In the genomic region with DNA sequence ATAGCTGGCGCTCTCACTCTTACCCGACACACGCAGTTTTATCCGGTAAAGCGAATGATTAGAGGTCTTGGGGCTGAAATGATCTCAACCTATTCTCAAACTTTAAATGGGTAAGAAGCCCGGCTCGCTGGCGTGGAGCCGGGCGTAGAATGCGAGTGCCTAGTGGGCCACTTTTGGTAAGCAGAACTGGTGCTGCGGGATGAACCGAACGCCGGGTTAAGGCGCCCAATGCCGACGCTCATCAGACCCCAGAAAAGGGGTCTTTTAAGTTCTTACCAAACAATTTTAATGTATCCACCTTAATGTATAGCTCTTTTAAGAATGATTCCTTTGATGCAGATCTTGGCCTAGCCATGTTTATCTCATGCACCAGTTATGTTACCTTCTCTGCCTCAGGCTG, we compare ENCODE assay signal across 7 mouse cellular contexts.
DNase-seq lines count a peak whose midpoint lies in the region; ATAC-seq lines count a peak whose summit lies in the region.

No protein-coding gene starts in this region.

- H3K27ac ChIP-seq in heart, embryonic 13.5 days (replicated peaks) = no peak overlapping the region

- WGBS in heart, embryonic 13.5 days = 91% methylated on average over 18 of the region's 18 CpGs

- H3K9me3 ChIP-seq in heart, embryonic 13.5 days = peaks cover 38% of the 10 kb centered on the region

- H3K4me3 ChIP-seq in heart, embryonic 13.5 days = no peak overlapping the region

- no peak overlapping the region for H3K9ac ChIP-seq in heart, embryonic 13.5 days

- peak; percentile 61; the same call in 1 of the 2 replicates for ATAC-seq in heart, embryonic 13.5 days (ENCODE audit: extremely low read depth, insufficient number of reproducible peaks, low FRiP score, low TSS enrichment)
- ATAC-seq in inflammation-experienced regulatory T-cells, adult 6 months = no peak

- intact Hi-C loops in left cerebral cortex, postnatal 25 days (cut with DNase I) = no loop called here

- no peaks in the 10 kb centered on the region for H3K36me3 ChIP-seq in heart, embryonic 13.5 days

- no peak overlapping the region for H3K4me2 ChIP-seq in heart, embryonic 13.5 days

- peaks cover 5% of the 10 kb centered on the region; the same call in 1 of the 2 replicates for H3K4me1 ChIP-seq in heart, embryonic 13.5 days

- peak; percentile 80 for DNase-seq in kidney, adult 18-20 months
- DNase-seq in kidney, postnatal 14 days = no peak
- peak; percentile 44 for DNase-seq in cerebellum, adult 9-11 months
- peak; percentile 78 to 84 for DNase-seq in left cerebral cortex, postnatal 25 days (ENCODE audit: low spot score in 2 of 2)
- peak; percentile 89 for DNase-seq in ovary, postnatal 10 days (ENCODE audit: low spot score)

- no peaks in the 10 kb centered on the region for H3K27me3 ChIP-seq in heart, embryonic 13.5 days (replicated peaks)
